ENCODE assay signal across 8 mouse cellular contexts in genomic region chr15:98662567-98663545, GRCm38 (mm10). TPM values are rescaled to one million over a fixed set of nuclear protein-coding genes. Genes with fewer than 3 reads are reported as not detected.
DNase-seq lines count a peak whose midpoint lies in the region; ATAC-seq and TF ChIP-seq lines count a peak whose summit lies in the region.

TSS of gene Ddx23 (minus strand) at chr15:98662894.

- in situ Hi-C loops in CH12.LX (cut with MboI; ENCODE audit: low pct_ligation_motif_present, low pct_unique_long_range_greater_than_20kb, low sequenced_read_pairs) = no loop called here

- H3K36me3 ChIP-seq in CH12.LX (replicated peaks in 1 of 2; ENCODE audit: control insufficient read depth in 1 of 2, insufficient read depth in 1 of 2, low read length in 1 of 2) = peaks cover 20 to 31% of the 10 kb centered on the region in 2 experiments
- peaks cover 7% of the 10 kb centered on the region for H3K36me3 ChIP-seq in forebrain, embryonic 11.5 days (ENCODE audit: control insufficient read depth, insufficient read depth, low read length)
- peaks cover 12% of the 10 kb centered on the region for H3K36me3 ChIP-seq in heart, embryonic 16.5 days (ENCODE audit: control insufficient read depth, insufficient read depth)
- peaks cover 22% of the 10 kb centered on the region for H3K36me3 ChIP-seq in liver, embryonic 15.5 days (replicated peaks)
- peaks cover 17% of the 10 kb centered on the region for H3K36me3 ChIP-seq in neural tube, embryonic 12.5 days

- DNase-seq in CH12.LX (ENCODE audit: extremely low read depth) = peak; percentile 98
- peak; percentile 94 for DNase-seq in c-Kit-positive CD71-positive TER-119-negative erythroid progenitor cells, embryonic 14.5 days (ENCODE audit: low read depth)
- peak; percentile 97 for DNase-seq in forebrain, embryonic 11.5 days (ENCODE audit: low spot score)
- peak; percentile 98 for DNase-seq in kidney, postnatal 36 days
- peak; percentile 98 for DNase-seq in telencephalon, adult 2 months (ENCODE audit: low read depth, low spot score)

- peak within 1 kb of the TSS; percentile 84 to 92 (median 88) for H3K4me3 ChIP-seq in CH12.LX (replicated peaks in 1 of 3; ENCODE audit: low read depth in 2 of 3, low read length in 2 of 3, poor library complexity in 1 of 3)
- H3K4me3 ChIP-seq in forebrain, embryonic 11.5 days (ENCODE audit: low read depth, low read length) = peak within 1 kb of the TSS; percentile 85
- H3K4me3 ChIP-seq in heart, embryonic 16.5 days (ENCODE audit: low read length) = peak within 1 kb of the TSS; percentile 83
- peak within 1 kb of the TSS; percentile 79 for H3K4me3 ChIP-seq in liver, embryonic 15.5 days (replicated peaks)
- peak within 1 kb of the TSS; percentile 65 for H3K4me3 ChIP-seq in neural tube, embryonic 12.5 days

- H3K9ac ChIP-seq in CH12.LX (ENCODE audit: insufficient read depth, low read depth) = peak within 1 kb of the TSS; percentile 98
- peak within 1 kb of the TSS; percentile 96 for H3K9ac ChIP-seq in forebrain, embryonic 11.5 days (ENCODE audit: low read length)
- peak within 1 kb of the TSS; percentile 92 for H3K9ac ChIP-seq in heart, embryonic 16.5 days (ENCODE audit: low read length)
- peak within 1 kb of the TSS; percentile 84 for H3K9ac ChIP-seq in liver, embryonic 15.5 days
- H3K9ac ChIP-seq in neural tube, embryonic 12.5 days = peak within 1 kb of the TSS; percentile 73

- TF ChIP-seq CTCF in CH12.LX (conservative IDR thresholded peaks at IDR 0.05 in 1 of 2, IDR thresholded peaks at IDR 0.05 in 1 of 2; ENCODE audit: low read depth in 2 of 2, low read length in 2 of 2) = no peak

- no peaks in the 10 kb centered on the region for H3K27me3 ChIP-seq in CH12.LX (replicated peaks)
- no peaks in the 10 kb centered on the region for H3K27me3 ChIP-seq in forebrain, embryonic 11.5 days (ENCODE audit: control insufficient read depth, insufficient read depth, low read length)
- H3K27me3 ChIP-seq in heart, embryonic 16.5 days (ENCODE audit: control insufficient read depth, insufficient read depth, low read length) = no peaks in the 10 kb centered on the region
- no peaks in the 10 kb centered on the region for H3K27me3 ChIP-seq in liver, embryonic 15.5 days
- no peaks in the 10 kb centered on the region for H3K27me3 ChIP-seq in neural tube, embryonic 12.5 days (replicated peaks)

- ATAC-seq in forebrain, embryonic 11.5 days (replicated peaks; ENCODE audit: low FRiP score) = peak; percentile 96
- peak; percentile 96 for ATAC-seq in heart, embryonic 16.5 days (replicated peaks; ENCODE audit: extremely low read depth, insufficient read depth, low FRiP score)
- ATAC-seq in liver, embryonic 15.5 days (ENCODE audit: insufficient read depth) = peak; percentile 95
- ATAC-seq in neural tube, embryonic 12.5 days (ENCODE audit: low FRiP score, low read depth) = peak; percentile 95

- TF ChIP-seq RAD21 in CH12.LX (IDR thresholded peaks at IDR 0.05; ENCODE audit: low read depth, low read length) = no peak

- dilution Hi-C loops in CH12.LX (cut with MboI; ENCODE audit: extremely low pct_ligation_motif_present, extremely low pct_unique_long_range_greater_than_20kb, low sequenced_read_pairs) = no loop called here

- H3K9me3 ChIP-seq in CH12.LX (replicated peaks; ENCODE audit: low read length) = peaks cover 4% of the 10 kb centered on the region
- H3K9me3 ChIP-seq in forebrain, embryonic 11.5 days (ENCODE audit: control insufficient read depth, low read length) = no peaks in the 10 kb centered on the region
- H3K9me3 ChIP-seq in heart, embryonic 16.5 days (replicated peaks; ENCODE audit: control insufficient read depth, low read length) = no peaks in the 10 kb centered on the region
- no peaks in the 10 kb centered on the region for H3K9me3 ChIP-seq in liver, embryonic 15.5 days (replicated peaks)
- H3K9me3 ChIP-seq in neural tube, embryonic 12.5 days = no peaks in the 10 kb centered on the region

- peak; percentile 95 for TF ChIP-seq POLR2A in CH12.LX (IDR thresholded peaks at IDR 0.05; ENCODE audit: low read depth, low read length)

- TF ChIP-seq EP300 in CH12.LX (IDR thresholded peaks at IDR 0.05; ENCODE audit: low read length) = no peak

- H3K4me2 ChIP-seq in CH12.LX (ENCODE audit: insufficient read depth, low read depth, poor library complexity, severe bottlenecking) = peak within 1 kb of the TSS; percentile 80
- peak within 1 kb of the TSS; percentile 54 for H3K4me2 ChIP-seq in forebrain, embryonic 11.5 days (ENCODE audit: low read depth, low read length, severe bottlenecking)
- peak within 1 kb of the TSS; percentile 93 for H3K4me2 ChIP-seq in heart, embryonic 16.5 days (ENCODE audit: low read depth, low read length)
- peak within 1 kb of the TSS; percentile 75 for H3K4me2 ChIP-seq in liver, embryonic 15.5 days
- peak within 1 kb of the TSS; percentile 67 for H3K4me2 ChIP-seq in neural tube, embryonic 12.5 days (replicated peaks)

- peaks cover 31% of the 10 kb centered on the region for H3K79me2 ChIP-seq in CH12.LX (replicated peaks; ENCODE audit: control insufficient read depth, extremely low read depth, insufficient read depth, poor library complexity, severe bottlenecking)

- H3K4me1 ChIP-seq in CH12.LX (ENCODE audit: control insufficient read depth in 1 of 2, insufficient read depth in 2 of 2) = peaks cover 7 to 20% of the 10 kb centered on the region in 2 experiments
- no peaks in the 10 kb centered on the region for H3K4me1 ChIP-seq in forebrain, embryonic 11.5 days (replicated peaks; ENCODE audit: control insufficient read depth, insufficient read depth, low read length)
- H3K4me1 ChIP-seq in heart, embryonic 16.5 days (ENCODE audit: control insufficient read depth, insufficient read depth, low read length) = peaks cover 10% of the 10 kb centered on the region
- peaks cover 16% of the 10 kb centered on the region for H3K4me1 ChIP-seq in liver, embryonic 15.5 days (replicated peaks)
- H3K4me1 ChIP-seq in neural tube, embryonic 12.5 days = no peaks in the 10 kb centered on the region

- peak within 1 kb of the TSS; percentile 82 for H3K27ac ChIP-seq in CH12.LX (ENCODE audit: insufficient read depth, low read depth)
- peak within 1 kb of the TSS; percentile 79 for H3K27ac ChIP-seq in forebrain, embryonic 11.5 days (ENCODE audit: low read depth, low read length)
- peak within 1 kb of the TSS; percentile 87 for H3K27ac ChIP-seq in heart, embryonic 16.5 days (ENCODE audit: low read length)
- H3K27ac ChIP-seq in liver, embryonic 15.5 days (replicated peaks) = peak within 1 kb of the TSS; percentile 88
- H3K27ac ChIP-seq in neural tube, embryonic 12.5 days = peak within 1 kb of the TSS; percentile 39; the same call in 1 of the 2 replicates

- WGBS in forebrain, embryonic 11.5 days = 3% methylated on average over 47 of the region's 48 CpGs
- WGBS in heart, embryonic 16.5 days = 4% methylated on average over 47 of the region's 48 CpGs
- 3% methylated on average over 48 of the region's 48 CpGs for WGBS in liver, embryonic 15.5 days (ENCODE audit: insufficient replicate concordance)
- WGBS in neural tube, embryonic 12.5 days = 5% methylated on average over 48 of the region's 48 CpGs

TF ChIP-seq in CH12.LX, 34 proteins besides CTCF, POLR2A, EP300 and RAD21 (continues in another document):
- TF ChIP-seq KAT2A (IDR thresholded peaks at IDR 0.05; ENCODE audit: insufficient replicate concordance, low read length) = peak; percentile 100
- TF ChIP-seq MEF2A (IDR thresholded peaks at IDR 0.05; ENCODE audit: borderline replicate concordance, low read depth, low read length) = no peak
- TF ChIP-seq ZMIZ1 (IDR thresholded peaks at IDR 0.05; ENCODE audit: low read depth, low read length) = peak; percentile 92
- no peak for TF ChIP-seq MAZ (IDR thresholded peaks at IDR 0.05; ENCODE audit: low read depth, low read length)
- TF ChIP-seq TBP (conservative IDR thresholded peaks at IDR 0.05; ENCODE audit: low read depth, low read length) = peak; percentile 70; the same call in 1 of the 2 replicates
- TF ChIP-seq SIN3A (IDR thresholded peaks at IDR 0.05; ENCODE audit: low read length) = peak; percentile 85
- peak; percentile 23; the same call in 1 of the 2 replicates for TF ChIP-seq ETS1 (conservative IDR thresholded peaks at IDR 0.05; ENCODE audit: low read depth, low read length)
- no peak for TF ChIP-seq USF1 (IDR thresholded peaks at IDR 0.05; ENCODE audit: low read depth, low read length)
- TF ChIP-seq POLR2AphosphoS2 (IDR thresholded peaks at IDR 0.05; ENCODE audit: low read depth, low read length) = peak; percentile 80; the same call in 1 of the 2 replicates
- TF ChIP-seq CHD2 (IDR thresholded peaks at IDR 0.05; ENCODE audit: low read length) = peak; percentile 97
- peak; percentile 96 for TF ChIP-seq HCFC1 (IDR thresholded peaks at IDR 0.05; ENCODE audit: low read depth, low read length)
- peak; percentile 67 for TF ChIP-seq MAX (IDR thresholded peaks at IDR 0.05; ENCODE audit: low read length)
- peak; percentile 84 for TF ChIP-seq NELFE (IDR thresholded peaks at IDR 0.05; ENCODE audit: low read depth, low read length)
- TF ChIP-seq JUND (conservative IDR thresholded peaks at IDR 0.05; ENCODE audit: low read depth, low read length) = no peak
- peak; percentile 77 for TF ChIP-seq MXI1 (IDR thresholded peaks at IDR 0.05; ENCODE audit: low read depth, low read length)
- peak; percentile 93 for TF ChIP-seq TCF12 (IDR thresholded peaks at IDR 0.05; ENCODE audit: low read depth, low read length)
- TF ChIP-seq ZC3H11A (IDR thresholded peaks at IDR 0.05; ENCODE audit: low read depth, low read length) = no peak
- peak; percentile 91 for TF ChIP-seq MYC (IDR thresholded peaks at IDR 0.05; ENCODE audit: low read depth, low read length)
- TF ChIP-seq BHLHE40 (IDR thresholded peaks at IDR 0.05; ENCODE audit: low read depth, low read length) = no peak
- peak; percentile 97; the same call in 1 of the 2 replicates for TF ChIP-seq GABPA (IDR thresholded peaks at IDR 0.05; ENCODE audit: insufficient replicate concordance, low read depth, low read length)
- TF ChIP-seq SMC3 (IDR thresholded peaks at IDR 0.05; ENCODE audit: low read depth, low read length) = no peak; the same call in 1 of the 2 replicates
- TF ChIP-seq ZNF384 (IDR thresholded peaks at IDR 0.05; ENCODE audit: low read depth, low read length) = peak; percentile 84
- TF ChIP-seq ZKSCAN1 (IDR thresholded peaks at IDR 0.05; ENCODE audit: borderline replicate concordance, low read depth, low read length) = no peak
- TF ChIP-seq JUN (IDR thresholded peaks at IDR 0.05; ENCODE audit: insufficient read depth, low read depth, low read length) = no peak

RNA-seq across cellular contexts. Expression of gene Ddx23, which starts in this region (rescaled TPM):
- total RNA-seq in CH12.LX (2012; rRNA removed) (103 and 132 TPM in 2 replicates), CH12.LX (2014; rRNA removed) (58.5 and 59.4 TPM in 2 replicates)
- 148 and 181 TPM in 2 replicates for polyA plus RNA-seq in CH12.LX (2012; ENCODE audit: insufficient read length, low read depth)
- 24.2 and 31.2 TPM in 2 replicates for polyA plus RNA-seq in forebrain, embryonic 11.5 days (2014; fragmentation: Nextera tagmentation; extraction: Ambion mirVana)
- 15.2 and 18.3 TPM in 2 replicates for polyA plus RNA-seq in heart, embryonic 16.5 days (2015; fragmentation: Nextera tagmentation; extraction: Ambion mirVana)
- polyA plus RNA-seq in liver, embryonic 15.5 days (2015; fragmentation: Nextera tagmentation; extraction: Ambion mirVana) = 9.5 and 10.2 TPM in 2 replicates
- 16.4 and 23.2 TPM in 2 replicates for polyA plus RNA-seq in neural tube, embryonic 12.5 days (2016; fragmentation: Nextera tagmentation; extraction: Ambion mirVana)

Comparison
In these comparisons a context has a peak if more than half of its experiments do, and no peak if none do; other contexts are left out.
1. Peak in every context shown above with its lines: DNase-seq, ATAC-seq, H3K4me3 ChIP-seq and H3K27ac ChIP-seq.